Mouse (Mus musculus) thymus, adult 2 months (tissue): Measurements from ENCODE around the gene Pitpnm3. TPM values are rescaled to one million over a fixed set of nuclear protein-coding genes. Genes with fewer than 3 reads are reported as not detected.

ENCODE experiments used
- DNase-seq: peaks from one replicate; pipeline ENCODE4 v3.0.0; 2021
- H3K27ac ChIP-seq: fragments of 200-500 bp; 2 replicates; pipeline ENCODE4 v1.5.1; 2012; ENCODE audit warnings: low read length, control low read depth; ENCODE audit not compliant: control insufficient read depth, insufficient read depth
- H3K27me3 ChIP-seq: fragments of 200-500 bp; 2 replicates; pipeline ENCODE4 v1.6.1; 2012; ENCODE audit warnings: mild to moderate bottlenecking, low read length, moderate library complexity, mixed read lengths; ENCODE audit not compliant: control insufficient read depth, insufficient read depth
- H3K36me3 ChIP-seq: fragments of 200-500 bp; 2 replicates; pipeline ENCODE4 v1.6.1; 2012; ENCODE audit warnings: mild to moderate bottlenecking, low read length, moderate library complexity; ENCODE audit not compliant: control insufficient read depth, insufficient read depth
- H3K4me1 ChIP-seq: fragments of 200-500 bp; replicated peaks from 2 replicates; pipeline ENCODE4 v1.6.1; 2012; ENCODE audit warnings: low read length; ENCODE audit not compliant: control insufficient read depth, insufficient read depth
- H3K4me3 ChIP-seq: fragments of 200-500 bp; 2 replicates; pipeline ENCODE4 v1.5.1; 2012; ENCODE audit warnings: mild to moderate bottlenecking, low read length, control low read depth, moderate library complexity; ENCODE audit not compliant: control insufficient read depth, insufficient read depth
- CTCF ChIP-seq: fragments of 200-500 bp; IDR thresholded peaks from 2 replicates; pipeline ENCODE4 v1.5.1; 2012; ENCODE audit warnings: mild to moderate bottlenecking, control low read depth, low read length, moderate library complexity, borderline replicate concordance; ENCODE audit not compliant: control insufficient read depth, poor library complexity, insufficient read depth; ENCODE audit errors: extremely low read depth
- POLR2A ChIP-seq: fragments of 200-500 bp; IDR thresholded peaks from 2 replicates; pipeline ENCODE4 v1.6.1; 2012; ENCODE audit warnings: mild to moderate bottlenecking, low read length, control low read depth, moderate library complexity; ENCODE audit not compliant: control insufficient read depth, poor library complexity, insufficient read depth; ENCODE audit errors: extremely low read depth
- WGBS: fragments of 180-500 bp; shearing (Covaris S2); methylation state at CpG from one replicate; pipeline ENCODE4 v1.1.7; 2018; 5-methylcytosine and 5-hydroxymethylcytosine counted together
- polyA plus RNA-seq: library from polyadenylated mRNA; depleted of rRNA; stranded (reverse); fragments of >200 nt; gene quantifications from 2 replicates; pipeline ENCODE4 v1.2.3, GENCODE M21; 2012

Pitpnm3 gene
- polyA plus RNA-seq, 1 experiment, result 1.1 TPM

DNA sequence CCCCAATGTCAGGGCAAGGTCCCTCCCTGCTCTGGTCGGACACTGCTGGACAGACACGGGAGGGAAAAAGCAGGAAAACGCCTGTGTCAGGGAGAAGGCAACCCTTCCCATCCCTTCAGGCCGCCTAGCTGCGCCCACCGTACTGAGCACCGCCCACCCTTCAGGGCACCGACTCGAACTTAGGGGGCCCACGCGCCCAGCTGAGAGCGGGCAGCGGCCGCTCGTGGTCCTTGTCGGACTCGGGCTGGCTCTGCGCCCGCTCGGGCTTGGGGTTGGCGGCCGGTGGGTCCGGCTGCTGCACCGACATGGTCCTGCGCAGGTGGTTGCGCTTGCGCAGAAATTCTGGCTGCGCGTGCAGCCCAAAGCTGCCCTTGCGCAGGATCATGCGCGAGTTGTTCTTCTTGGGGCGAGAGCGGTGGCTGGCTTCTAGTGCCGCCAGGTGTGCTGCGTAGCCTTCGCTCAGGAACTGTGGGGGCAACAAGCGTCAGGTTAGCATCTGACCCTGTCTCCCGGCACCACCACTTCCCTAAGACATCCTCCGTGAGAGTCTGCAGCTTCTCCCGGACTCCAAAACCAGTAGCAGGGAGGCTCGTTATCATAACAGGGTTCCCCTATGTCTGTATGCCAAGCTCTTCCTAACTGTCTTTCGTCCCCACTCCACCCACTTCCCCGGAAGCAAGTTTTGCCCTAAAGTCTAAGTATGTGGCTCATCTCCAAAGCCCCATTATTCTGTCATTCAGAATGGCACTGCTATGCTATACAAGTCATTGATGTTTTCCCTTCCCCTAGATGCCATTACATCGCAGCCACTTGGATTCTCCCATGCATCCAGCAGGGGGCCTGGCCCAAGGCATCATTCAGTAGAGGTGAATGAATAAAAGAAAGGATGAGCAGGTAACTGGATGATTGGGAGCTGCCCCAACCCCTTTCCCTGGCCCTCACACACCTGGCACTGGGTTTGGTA lies 84.4 kb downstream of the Pitpnm3 start:
- TF ChIP-seq POLR2A (no peak), CTCF (no peak)
- H3K36me3 ChIP-seq, result no peaks in the 10 kb centered on the region
- H3K4me1 ChIP-seq, result 0 out of 2 replicates have a peak, but pooled peaks cover 7% of the 10 kb centered on the region
- DNase-seq, result no peak
- no peak overlapping the region for H3K27ac ChIP-seq
- peaks cover 4% of the 10 kb centered on the region; the same call in 1 of the 2 replicates for H3K27me3 ChIP-seq
- H3K4me3 ChIP-seq, result no peak overlapping the region
- 4% methylated on average over 45 of the region's 45 CpGs for WGBS

DNA sequence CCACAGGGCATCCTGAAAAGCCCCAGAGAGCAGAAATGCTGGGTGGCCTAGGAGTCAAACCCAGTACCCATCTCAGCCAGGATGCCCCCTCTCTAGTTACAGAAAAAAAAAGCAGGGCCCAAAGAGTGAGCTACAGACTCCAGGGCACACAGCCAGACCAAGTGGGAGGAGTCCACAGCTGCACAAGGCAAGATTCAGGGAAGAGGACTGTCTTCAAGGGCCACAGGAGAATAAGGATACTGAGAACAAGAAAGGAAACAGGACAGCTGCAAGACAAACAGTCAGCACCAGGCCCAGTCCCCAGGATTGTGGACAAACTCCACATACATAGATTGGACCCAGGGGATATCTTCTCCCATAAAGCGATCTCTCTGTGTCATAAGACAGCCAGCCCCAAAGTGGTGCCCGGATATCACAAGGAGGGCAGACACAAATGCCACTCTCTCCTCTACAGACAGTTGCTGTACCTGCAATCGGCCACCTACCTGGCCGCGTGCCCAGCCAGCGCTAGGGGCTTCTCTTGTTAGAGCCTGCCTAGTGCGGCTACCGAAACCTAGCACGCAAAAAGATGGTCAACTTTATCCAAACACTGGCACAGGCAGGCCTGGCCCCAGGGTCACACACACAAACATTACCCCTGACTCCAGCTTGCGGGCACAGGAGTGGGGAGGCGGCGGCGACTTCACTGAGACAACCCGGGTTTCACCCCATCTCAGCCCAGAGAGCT lies 85.2 kb downstream of the Pitpnm3 start:
- Histone ChIP-seq H3K4me3 (no peak overlapping the region), H3K27me3 (peaks cover 4% of the 10 kb centered on the region; the same call in 1 of the 2 replicates), H3K27ac (no peak overlapping the region), H3K4me1 (0 out of 2 replicates have a peak, but pooled peaks cover 7% of the 10 kb centered on the region), H3K36me3 (no peaks in the 10 kb centered on the region)
- DNase-seq, result no peak
- 43% methylated on average over 14 of the region's 14 CpGs for WGBS
- TF ChIP-seq CTCF (no peak), POLR2A (no peak)

DNA sequence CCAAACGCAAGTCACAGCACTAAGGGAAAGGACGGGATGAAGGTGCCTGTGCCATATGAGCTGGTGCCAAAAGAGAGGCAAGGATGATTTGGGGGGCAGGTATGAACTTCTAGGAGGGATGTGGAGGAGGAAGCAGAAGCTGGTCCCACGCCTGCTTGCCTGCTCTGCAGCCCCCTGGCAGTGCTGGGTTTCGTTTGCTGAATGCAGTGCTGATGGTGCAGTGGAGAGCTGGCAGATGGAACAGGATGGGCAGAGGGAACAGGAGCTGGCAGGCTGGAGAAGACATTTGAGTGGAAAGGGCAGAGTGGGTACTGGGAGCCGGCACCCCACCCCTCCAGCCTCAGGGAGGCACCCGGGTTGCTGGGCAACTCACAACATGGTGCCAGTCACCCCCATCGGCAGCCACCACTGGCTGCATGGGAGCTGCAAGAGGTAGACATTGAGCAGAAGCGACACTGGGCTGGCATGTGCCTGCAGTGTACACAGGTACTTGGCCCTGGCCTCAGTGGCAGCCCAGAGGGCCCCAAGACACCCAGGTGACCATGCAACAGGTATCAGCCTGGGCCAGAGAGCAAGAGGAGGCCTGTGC lies 86.3 kb downstream of the Pitpnm3 start:
- Histone ChIP-seq H3K36me3 (no peaks in the 10 kb centered on the region), H3K27ac (no peak overlapping the region), H3K27me3 (peaks cover 4% of the 10 kb centered on the region; the same call in 1 of the 2 replicates), H3K4me3 (no peak overlapping the region), H3K4me1 (peaks cover 12% of the 10 kb centered on the region; the same call in 1 of the 2 replicates)
- no peak for DNase-seq
- WGBS, result 91% methylated on average over 8 of the region's 8 CpGs
- TF ChIP-seq POLR2A (no peak), CTCF (no peak)

DNA sequence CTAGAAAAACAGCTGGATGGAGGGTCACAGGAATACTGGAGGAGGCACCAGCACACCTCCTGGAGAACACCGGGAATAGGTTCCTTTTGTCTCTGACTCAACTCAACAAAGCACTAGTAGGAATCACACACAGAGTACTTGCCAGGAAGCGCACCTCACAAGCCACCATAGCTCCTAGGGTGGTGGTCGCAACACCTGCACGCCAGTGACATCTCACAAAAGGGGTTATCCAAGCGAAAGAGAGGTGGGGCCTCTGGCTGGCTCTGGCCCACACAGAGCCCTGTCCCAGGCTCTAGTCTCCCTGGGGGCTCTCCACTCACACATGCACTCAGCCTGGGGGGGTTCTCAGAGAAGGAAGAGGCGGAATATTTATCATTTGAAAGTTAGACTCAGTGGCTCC lies 86.8 kb downstream of the Pitpnm3 start:
- Histone ChIP-seq H3K27ac (no peak overlapping the region), H3K4me3 (no peak overlapping the region), H3K36me3 (no peaks in the 10 kb centered on the region), H3K27me3 (peaks cover 4% of the 10 kb centered on the region; the same call in 1 of the 2 replicates), H3K4me1 (peaks cover 17% of the 10 kb centered on the region)
- TF ChIP-seq POLR2A (no peak), CTCF (no peak)
- 87% methylated on average over 6 of the region's 6 CpGs for WGBS
- DNase-seq, result no peak

DNA sequence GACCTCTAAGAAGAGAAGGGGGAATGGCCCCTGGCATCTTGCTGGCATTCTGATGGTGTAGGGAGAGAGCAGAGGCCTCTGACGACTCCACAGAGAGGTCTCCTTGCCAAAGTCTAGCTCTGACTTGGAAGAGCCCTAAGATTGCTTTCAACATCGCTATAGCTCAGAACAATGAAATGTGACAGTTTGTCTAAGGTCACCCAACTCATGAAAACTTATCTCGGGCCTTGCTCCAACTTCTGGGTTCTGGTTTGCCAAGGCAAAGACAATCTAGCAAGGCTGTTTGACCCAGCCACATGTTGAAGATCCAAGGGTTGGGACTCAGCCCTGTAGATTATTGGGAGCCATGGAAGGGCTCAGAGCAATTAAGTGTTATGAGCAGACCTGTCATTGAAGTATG lies 91.3 kb downstream of the Pitpnm3 start:
- DNase-seq, result no peak
- Histone ChIP-seq H3K4me1 (peaks cover 27% of the 10 kb centered on the region), H3K36me3 (no peaks in the 10 kb centered on the region), H3K27me3 (no peaks in the 10 kb centered on the region), H3K27ac (no peak overlapping the region), H3K4me3 (no peak overlapping the region)
- WGBS, result 91% methylated on average over 3 of the region's 3 CpGs
- no peak for TF ChIP-seq POLR2A
- no peak for TF ChIP-seq CTCF

DNA sequence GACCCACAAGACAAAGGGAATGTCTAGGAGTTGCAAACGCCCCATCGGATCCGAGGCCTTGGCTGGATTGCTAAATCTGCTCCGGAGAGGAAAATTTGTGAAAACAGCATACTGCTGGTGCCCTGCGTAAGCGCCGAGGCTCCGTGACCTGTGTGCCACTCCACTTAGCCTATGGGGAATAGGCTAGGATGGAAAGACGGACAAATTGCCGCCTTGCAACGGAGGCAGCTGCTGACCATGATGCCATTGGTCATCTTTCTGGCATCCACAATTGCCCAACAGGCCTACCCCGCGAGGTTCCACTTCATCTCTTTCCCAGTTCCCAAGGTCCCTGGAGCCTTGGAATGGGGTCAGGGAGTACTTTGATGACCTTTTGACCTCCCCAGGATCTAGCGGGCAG lies 92.9 kb downstream of the Pitpnm3 start:
- no peaks in the 10 kb centered on the region for H3K36me3 ChIP-seq
- 12% methylated on average over 14 of the region's 14 CpGs for WGBS
- H3K4me1 ChIP-seq, result peaks cover 27% of the 10 kb centered on the region
- H3K27me3 ChIP-seq, result no peaks in the 10 kb centered on the region
- peak overlapping the region; percentile 85 for H3K4me3 ChIP-seq
- no peak for DNase-seq
- no peak overlapping the region for H3K27ac ChIP-seq
- TF ChIP-seq CTCF, result no peak
- no peak for TF ChIP-seq POLR2A
